Mouse (Mus musculus) ovary, postnatal 14 days (tissue): ENCODE results near the gene Rnaseh2a.

ENCODE experiments used
- DNase-seq: peaks from one replicate; pipeline ENCODE4 v3.0.0; 2022; ENCODE audit warnings: low spot score

Gene Rnaseh2a

DNA sequence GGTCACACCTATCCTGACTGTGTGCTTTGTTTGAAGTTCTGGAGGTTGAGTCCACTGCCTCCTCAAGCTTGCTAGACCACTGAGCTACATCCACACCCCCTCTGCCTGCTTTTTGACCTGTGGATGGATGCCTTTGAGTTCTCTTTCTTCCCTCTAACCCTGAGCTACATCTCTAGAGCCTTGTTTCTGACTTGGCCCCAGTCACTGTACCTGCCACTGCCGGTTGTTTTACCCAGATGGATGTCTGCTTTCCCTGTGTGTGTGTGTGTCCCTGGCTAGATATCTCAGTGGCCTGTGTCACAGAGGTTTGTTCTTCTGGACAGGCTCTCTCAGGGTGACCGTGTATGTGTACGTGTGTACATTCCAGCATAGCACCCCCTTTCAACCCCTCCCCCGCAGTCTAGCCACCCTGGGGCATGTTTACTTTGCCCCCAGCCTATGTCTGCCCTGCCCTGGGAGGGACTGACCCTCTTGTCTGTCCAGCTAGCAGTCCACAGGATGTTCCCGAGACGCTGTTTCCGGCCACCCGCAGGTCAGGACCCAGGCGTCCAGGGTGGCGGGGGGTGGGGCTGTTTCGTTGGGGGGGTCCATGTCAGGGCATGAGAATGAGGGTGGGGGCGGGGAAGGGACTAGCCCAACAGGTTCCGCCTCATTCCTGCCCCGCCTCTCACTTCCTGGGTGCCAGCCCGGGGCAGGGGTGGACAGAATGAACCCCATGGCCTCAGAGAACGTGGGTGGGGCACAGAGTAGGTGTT lies 14.9 kb upstream of the Rnaseh2a start:
- no peak for DNase-seq

DNA sequence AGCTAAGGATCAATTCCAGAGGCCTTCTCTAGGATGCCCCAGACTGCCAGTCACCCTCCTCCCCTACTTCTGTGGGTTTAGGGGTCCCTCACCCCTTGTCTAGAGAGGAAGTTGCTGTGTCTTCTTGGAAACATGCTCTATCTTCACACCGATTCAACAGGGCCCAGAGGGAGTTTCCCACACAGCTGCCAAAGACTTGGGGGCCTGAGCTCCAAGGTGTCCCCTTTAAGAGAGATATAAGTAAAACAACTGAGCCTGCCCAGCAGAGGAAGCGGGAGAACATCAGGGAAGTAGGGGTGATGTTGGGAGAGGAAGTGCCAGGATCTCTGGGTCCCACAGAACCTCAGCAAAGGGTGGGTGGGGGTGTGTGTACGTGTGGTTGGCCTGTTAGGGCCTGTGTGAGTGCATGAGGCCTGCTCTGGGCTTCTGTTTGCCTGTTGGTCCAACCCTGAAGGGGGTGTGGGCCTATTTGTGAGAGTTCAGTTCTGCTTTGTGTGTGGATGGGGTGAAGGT lies 13.0 kb upstream of the Rnaseh2a start:
- DNase-seq = no peak

DNA sequence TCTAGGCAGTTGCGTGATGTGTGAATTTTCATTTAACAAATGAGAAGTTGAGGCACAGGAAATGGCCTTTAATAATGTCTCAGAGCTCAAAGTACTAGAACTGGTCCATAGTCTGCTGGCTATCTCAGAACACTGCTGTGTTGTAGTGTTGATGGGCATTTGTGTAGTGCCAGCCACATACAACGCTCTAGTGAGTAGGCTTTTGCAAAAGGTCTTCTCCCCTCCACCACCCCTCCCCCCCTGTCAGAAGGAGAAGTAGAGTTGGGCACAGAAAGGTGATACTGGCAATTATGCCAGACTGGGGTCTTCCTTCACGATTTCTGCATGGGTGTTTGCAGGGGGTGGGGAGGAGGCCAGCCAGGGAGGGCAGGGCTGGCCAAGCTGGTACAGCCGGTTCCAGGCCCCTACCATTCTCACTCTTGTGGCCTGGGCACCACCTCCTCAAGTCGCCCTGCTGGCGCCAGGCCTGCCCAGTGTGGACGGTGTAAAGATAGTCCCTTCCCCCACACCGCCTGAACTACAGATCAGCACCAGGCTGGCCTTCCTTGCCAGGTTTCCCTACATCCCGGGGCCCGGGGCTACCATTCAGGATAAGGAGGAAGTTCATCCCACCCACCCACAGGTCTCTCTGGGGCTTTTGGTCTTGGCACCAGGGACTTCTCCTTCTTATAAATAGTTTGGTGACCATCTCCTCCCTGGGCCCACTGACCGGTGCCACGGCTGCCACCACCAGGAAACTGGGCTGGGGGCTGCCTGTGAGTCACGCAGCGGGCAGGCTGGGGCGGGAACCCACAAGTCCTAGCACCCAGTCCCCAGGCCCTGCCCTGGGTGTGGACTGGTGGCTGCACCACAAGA lies 12.3 kb upstream of the Rnaseh2a start:
- DNase-seq = no peak

DNA sequence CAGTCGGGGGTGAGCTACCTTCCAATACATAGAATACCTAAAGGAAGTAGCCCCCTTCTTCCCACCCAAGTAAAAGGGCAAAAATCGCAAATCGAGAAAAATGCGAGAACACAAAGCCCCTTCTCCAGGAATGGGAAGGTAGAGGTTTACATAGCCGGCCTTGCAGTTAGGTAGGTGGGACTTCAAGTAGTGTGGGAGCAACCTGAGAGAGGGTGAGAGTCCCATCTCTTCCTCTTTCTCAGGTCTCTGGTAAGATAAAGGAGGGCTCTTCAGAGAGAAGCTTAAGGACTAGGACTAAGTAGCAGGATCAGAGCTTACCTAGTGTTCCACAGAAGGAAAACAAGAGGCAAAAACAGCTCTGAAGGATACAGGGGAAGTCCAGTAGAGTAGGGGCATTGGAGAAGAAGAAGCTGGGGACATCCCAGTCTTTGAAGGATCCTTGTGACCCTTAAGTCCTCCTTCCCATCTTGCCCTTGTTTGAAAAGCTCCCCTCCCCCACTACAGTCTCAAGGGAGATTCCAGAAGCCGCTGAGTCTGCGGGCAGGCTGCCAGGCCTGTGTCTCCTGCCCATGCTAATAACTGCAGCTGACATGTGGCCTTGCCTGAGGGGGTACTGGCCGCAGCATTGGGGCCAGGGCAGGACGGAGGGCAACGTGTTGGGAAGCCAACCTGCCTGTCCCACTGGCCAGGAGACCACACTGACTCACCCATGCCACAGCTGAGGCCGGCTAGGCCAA lies 11.2 kb upstream of the Rnaseh2a start:
- DNase-seq = no peak

DNA sequence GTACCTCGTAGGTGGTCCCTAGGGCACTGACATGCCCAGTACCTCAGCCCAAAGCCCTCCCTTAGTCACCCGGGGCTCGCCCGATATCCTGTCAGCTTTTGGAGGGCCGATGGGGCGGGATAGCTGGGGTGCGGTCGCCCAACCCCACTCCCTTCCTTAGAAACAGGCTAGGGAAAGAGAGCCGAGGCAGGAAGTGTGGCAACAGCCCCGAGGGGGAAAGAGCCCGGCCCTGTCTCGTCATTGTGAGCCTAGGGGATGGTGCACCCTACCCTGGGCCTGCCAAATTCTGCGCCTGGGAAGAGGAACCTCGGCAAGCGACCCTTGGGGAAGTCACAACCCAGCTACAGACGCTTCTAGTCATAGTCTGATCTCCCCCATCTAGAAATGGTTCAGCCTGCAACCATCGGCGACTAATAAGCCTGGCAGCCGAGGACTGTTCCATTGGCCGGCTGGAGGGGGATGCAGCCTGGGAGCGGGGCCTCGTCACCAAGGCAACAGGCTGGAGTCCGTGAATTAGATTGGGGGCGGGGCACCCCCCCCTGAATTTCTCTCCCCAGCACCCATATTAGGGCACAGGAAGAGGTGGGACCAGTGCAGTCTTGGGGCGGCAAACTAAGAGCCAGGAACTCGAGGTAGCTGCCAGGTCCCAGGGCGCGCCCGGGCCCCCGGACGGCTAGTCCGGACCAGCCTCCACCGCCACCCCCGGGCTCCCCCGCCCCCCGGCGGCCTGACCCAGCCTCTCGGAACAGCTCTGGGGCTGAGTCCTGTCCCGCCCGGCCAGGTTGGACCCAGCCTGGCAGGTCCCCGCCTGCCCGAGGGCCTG lies 10.2 kb upstream of the Rnaseh2a start:
- DNase-seq = peak; percentile 79

DNA sequence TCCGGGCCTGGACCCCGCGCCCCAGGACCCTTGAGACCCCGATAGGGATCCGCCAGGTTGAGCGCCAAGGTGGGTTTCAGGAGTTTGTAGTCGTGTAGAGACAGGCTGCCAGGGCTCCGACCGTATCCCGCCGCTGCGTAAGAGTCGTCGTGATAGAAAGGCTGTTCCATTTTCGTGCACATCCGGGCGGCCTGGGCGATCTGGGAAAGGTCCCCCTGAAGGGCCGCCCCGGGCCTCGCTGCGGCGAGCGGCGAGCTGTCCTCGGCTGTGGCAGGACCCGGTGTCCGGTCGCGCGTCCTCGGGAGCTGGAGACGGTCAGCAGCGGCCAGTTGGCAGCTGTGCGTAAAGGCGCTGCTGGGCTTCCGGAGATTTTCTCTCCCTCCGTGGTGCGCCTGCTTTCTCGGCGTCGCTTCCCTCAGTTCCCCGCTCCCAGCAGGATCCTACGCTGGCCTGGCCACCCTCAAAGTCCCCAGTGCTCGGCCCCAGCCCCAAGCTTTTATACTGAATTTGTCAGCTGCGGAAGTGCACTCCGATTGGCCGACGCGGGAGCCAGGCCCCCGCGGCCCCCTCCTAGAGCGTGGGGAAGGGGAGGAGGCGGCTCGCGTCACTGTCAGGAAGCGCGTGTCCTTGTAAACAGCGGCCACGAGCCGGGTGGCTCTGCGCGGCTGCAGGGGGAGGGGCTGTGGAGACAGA lies 8.8 kb upstream of the Rnaseh2a start, which contains the start of gene Junb:
Junb (minus strand) TSS at position 471 of the 693 bp plus-strand sequence.
- peak; percentile 82 for DNase-seq

DNA sequence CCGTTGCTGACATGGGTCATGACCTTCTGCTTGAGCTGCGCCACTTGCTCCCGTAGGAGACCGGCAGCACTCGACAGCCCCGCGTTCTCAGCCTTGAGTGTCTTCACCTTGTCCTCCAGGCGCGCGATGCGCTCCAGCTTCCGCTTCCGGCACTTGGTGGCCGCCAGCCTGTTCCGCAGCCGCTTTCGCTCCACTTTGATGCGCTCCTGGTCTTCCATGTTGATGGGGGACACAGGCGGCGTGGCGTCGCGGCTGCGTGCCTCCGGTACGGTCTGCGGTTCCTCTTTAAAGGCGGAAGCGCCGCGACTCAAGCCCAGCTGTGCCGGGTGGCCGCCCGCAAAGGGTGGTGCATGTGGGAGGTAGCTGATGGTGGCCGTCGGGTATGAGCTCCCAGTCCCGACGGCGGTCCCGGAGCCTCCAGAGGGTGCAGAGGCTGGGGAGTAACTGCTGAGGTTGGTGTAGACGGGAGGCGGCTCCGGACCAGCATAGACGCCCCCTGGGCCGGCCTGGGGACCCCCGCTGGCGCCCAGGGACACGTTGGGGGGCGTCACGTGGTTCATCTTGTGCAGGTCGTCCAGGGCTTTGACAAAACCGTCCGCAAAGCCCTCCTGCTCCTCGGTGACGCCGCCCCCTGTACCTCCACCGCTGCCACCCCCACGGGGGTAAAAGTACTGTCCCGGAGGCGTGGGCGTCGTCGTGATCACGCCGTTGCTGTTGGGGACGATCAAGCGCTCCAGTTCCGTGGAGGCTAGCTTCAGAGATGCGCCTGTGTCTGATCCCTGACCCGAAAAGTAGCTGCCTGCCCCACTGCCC lies 8.1 kb upstream of the Rnaseh2a start:
- DNase-seq = no peak

DNA sequence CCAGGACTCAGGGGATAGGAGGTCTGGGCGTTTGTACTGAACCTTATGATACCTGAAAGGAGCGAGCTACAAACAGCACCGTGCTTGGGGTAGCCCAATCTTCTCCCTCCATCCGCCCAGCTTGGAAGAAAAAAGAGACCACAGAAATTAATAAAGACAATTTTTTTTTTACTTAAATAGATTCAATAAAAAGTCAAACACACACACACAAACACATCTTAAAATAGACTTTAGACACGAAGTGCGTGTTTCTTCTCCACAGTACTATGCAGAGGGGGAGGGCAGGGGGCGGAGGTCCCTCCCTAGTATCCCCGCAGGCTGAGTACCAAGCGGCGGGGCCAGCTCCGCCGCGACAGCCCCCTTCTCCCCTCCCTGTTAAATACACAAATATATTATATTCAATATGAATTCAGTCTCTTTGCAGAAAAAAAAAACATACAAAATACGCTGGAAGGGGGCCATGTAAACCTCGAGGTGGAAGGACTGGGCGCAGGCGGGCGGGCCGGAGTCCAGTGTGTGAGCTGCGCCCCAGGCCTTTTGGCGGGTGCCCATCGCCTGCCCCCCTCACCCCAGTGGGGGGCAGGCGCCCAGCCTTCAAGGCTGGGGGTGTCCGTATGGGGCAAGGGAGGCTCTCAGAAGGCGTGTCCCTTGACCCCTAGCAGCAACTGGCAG lies 7.3 kb upstream of the Rnaseh2a start:
- no peak for DNase-seq

DNA sequence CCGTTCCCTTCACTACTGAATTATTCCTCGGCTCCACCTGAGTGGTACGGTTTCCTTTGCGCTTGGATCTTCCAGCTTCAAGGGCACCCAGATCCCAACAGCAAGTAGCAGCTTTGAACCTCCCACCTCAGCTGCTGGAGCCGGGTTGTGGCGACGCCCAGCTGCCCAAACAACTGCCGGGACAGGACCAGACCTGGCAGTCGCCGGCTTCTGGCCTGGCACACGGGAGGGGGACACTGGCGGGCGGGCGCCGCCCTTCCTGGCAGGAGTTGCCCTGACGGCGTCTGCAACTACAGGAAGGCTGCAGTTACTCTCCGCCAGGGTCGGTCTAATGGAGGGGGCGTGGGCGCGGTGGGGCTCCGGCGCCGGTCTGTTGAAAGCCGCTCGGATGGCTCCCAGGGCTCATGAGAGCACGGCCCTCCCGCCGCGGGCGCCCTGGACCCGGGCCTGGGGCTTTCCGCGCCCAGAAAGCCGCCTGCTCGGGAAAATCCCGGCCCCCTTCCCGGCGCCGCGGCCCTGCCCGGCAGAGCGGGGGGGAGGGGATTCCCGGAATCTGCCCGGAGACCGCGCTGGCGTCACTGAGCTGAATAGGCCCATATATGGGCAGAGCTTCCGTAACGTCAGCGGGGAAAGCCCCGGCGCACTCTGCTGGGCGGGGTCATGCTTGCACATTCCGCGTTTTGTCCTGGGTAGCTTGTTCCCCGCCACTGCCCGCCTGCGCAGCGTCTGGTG lies 6.6 kb upstream of the Rnaseh2a start:
- peak; percentile 90 for DNase-seq

DNA sequence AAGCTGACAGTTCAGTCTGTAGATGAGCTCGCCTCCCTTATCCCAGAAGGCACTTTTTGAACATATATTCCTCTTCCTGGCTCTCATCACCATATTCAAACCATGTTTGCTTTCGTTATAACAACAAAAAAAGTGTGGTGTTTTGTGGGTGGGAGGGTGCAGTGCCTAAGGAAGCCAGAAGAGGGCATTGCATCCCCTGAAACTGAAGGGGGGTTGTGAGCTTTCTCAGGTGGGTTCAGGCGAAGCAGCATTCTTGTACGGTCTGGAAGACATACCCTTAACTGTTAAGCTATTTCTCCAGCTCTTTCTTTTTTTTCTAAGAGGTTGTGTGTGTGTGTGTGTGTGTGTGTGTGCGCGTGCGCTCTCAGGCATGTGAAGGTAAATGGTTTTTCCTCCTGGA lies 5.9 kb upstream of the Rnaseh2a start:
- no peak for DNase-seq

DNA sequence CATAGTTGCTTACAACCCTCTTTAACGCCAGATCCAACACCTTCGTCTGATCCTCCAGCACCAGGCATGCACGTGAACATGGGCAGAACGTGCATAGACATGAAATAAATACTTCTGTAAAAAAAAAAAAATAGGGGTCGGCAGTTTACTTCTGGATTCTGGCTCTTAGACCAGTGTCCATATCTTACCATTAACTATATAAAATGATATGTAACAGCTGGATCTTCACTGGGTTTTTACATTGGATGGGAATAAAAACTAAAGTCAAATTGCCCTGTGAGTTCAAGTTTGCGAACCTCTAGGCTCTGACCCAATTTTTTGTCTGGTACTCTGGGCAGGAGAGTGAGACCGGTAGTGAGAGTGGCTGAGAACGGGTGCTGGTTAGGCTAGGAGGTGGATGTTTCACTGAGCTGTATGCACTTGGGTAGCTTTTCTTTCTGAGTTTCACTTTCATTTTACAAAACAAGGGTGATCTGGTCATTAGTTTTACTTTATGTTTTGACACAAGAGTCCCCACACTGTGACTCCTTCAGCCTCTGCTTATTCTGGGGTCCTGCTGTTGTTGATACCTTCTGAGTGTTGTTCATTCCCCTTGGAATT lies 5.1 kb upstream of the Rnaseh2a start:
- no peak for DNase-seq

DNA sequence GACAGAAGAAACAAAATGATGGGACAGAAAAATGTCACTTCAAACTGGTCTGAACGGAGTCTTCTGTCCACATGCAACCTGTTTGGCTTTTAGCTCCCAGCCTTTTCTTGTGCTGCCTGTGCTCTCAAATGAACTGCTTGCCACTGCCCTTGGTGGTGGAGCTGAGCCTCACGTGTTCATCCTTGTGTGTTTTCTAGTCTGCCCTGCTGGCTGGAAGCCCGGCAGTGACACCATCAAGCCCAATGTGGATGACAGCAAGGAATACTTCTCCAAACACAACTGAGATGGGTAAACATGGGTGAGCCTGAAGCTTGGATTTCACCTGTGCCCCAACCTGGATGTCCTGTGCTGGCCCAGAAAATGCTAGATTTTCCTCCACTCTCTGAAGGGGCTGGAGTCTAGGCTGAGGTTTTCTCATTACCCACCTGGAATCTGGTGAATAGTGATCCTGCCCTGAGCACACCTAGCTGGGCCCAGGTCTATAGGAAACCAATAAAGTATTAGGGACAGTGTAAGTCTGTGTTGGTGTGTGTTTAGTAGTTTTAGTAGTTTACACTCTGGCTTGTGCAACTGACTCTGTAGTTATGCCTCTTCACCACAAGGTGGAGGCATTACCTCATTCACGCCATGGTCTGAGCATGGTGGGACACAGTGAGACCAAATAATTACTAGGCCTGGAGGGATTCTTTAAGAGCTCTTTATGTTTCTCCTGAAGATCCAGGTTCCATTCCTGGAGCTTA lies 4.4 kb upstream of the Rnaseh2a start:
- no peak for DNase-seq

DNA sequence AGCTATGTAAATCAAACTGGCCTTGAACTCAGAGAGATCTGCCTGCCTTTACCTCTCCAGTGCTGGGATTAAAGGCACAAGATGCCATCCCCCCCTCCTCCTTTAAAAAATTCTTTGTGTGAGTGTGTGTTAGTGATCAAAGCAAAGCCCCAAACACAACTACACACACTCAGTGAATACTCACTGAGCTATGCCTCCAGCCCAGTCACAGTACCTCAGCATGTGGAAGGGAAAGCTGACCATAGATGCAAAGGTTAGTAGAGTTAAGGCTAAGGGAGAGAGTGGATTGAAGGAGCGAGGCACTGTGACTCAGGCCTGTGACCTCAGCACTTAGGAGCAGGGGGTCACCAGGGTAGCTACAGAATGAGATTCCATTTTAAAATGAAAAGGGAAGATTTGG lies 3.5 kb upstream of the Rnaseh2a start:
- DNase-seq = no peak

DNA sequence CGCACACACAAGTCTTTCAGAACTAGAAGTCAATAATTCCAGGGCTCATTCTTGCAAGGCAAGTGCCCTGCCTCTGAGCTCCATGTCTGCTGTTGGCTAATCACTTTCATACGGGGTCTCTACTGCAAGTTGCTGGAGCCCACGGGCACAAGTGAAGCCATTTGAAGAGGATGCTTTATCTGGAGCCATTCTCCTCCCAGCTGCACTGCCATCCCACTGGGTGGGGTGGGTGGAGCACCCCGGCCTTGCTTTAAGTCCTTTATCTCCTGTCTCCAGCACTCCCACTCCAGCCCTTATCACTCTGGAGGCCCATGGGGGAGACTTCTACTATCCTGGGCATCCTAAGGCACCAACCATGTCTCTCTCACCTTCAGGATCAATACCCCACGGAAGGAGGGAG lies 1.3 kb upstream of the Rnaseh2a start:
- DNase-seq = no peak

DNA sequence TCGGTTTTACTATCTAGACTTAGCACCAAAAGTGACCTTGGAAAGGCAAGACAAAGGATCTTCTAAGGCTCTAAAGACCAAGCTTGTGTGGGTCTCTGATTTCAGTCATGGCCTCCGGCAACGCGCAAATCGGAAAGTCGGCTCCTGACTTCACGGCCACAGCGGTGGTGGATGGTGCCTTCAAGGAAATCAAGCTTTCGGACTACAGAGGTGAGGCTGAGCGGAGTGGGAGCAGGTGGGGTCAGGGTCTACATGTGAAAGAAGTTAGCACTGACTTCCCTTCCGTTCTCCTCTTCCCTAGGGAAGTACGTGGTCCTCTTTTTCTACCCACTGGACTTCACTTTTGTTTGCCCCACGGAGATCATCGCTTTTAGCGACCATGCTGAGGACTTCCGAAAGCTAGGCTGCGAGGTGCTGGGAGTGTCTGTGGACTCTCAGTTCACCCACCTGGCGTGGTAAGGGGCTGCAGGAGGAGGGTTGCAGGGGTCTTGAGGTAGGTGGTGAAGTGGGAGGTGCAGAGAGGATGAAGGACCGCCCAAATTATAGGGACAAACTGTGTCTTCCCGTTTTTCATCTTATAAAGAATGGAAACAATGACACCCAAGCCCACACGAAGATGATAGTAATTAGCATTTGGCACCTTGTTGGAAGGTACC lies 696 bp upstream of the Rnaseh2a start:
- DNase-seq = no peak

DNA sequence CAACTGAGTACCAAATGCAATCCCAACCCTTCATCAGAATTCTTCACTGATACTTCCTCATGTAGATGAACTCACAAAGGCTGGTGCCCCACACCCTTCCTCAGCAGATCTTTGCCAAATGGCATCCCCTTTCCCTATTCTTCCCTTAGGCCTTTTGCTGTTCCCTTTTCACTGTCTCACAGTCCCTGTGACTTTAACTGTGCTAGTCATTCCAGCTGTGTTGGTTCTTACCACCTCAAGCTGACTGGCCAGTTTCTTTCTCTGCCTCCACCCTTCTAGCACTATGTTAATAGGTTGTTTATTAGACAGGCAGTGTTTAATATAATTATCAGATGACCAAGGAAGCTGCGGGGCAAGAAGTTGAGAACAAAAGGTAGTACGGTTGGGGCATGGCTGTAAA lies 917 bp downstream of the Rnaseh2a start:
- DNase-seq = no peak
